Mouse (Mus musculus) heart, embryonic 13.5 days (tissue): ENCODE results near the gene Sult2b1. TPM values are rescaled to one million over a fixed set of nuclear protein-coding genes. Genes with fewer than 3 reads are reported as not detected.
A peak's percentile ranks its signal among the peaks of the same experiment; 100 is the strongest.

Source experiments
- ATAC-seq: fragments of 200-750 bp; cut with Nextera tagmentation; 2 replicates; pipeline ENCODE4 v1.8.0; 2017; ENCODE audit warnings: moderate TSS enrichment; ENCODE audit not compliant: insufficient number of reproducible peaks, low FRiP score, low TSS enrichment; ENCODE audit errors: extremely low read depth
- H3K27ac ChIP-seq: fragments of 300-500 bp; sonication (generic); replicated peaks from 2 replicates; pipeline ENCODE4 v1.5.1; 2015; ENCODE audit warnings: moderate library complexity, mild to moderate bottlenecking, inconsistent platforms
- H3K27me3 ChIP-seq: fragments of 300-500 bp; sonication (generic); replicated peaks from 2 replicates; pipeline ENCODE4 v1.6.1; 2015; ENCODE audit warnings: mild to moderate bottlenecking, inconsistent platforms
- H3K36me3 ChIP-seq: fragments of 300-500 bp; sonication (generic); 2 replicates; pipeline ENCODE4 v1.6.1; 2015; ENCODE audit warnings: mild to moderate bottlenecking, inconsistent platforms
- H3K4me1 ChIP-seq: fragments of 300-500 bp; sonication (generic); 2 replicates; pipeline ENCODE4 v1.6.1; 2015; ENCODE audit warnings: inconsistent platforms
- H3K4me2 ChIP-seq: fragments of 300-500 bp; sonication (generic); 2 replicates; pipeline ENCODE4 v1.6.1; 2015; ENCODE audit warnings: inconsistent platforms, mild to moderate bottlenecking, moderate library complexity
- H3K4me3 ChIP-seq: fragments of 300-500 bp; sonication (generic); 2 replicates; pipeline ENCODE4 v1.5.1; 2015; ENCODE audit warnings: moderate library complexity, mild to moderate bottlenecking, inconsistent platforms
- H3K9ac ChIP-seq: fragments of 300-500 bp; sonication (generic); 2 replicates; pipeline ENCODE4 v1.6.1; 2015; ENCODE audit warnings: inconsistent platforms, mild to moderate bottlenecking, moderate library complexity
- H3K9me3 ChIP-seq: fragments of 300-500 bp; sonication (generic); 2 replicates; pipeline ENCODE4 v1.6.1; 2016; ENCODE audit warnings: inconsistent platforms
- WGBS: fragments of 180-500 bp; shearing (Covaris S2); methylation state at CpG from one replicate; pipeline ENCODE4 v1.1.7; 2015; ENCODE audit warnings: mixed read lengths; 5-methylcytosine and 5-hydroxymethylcytosine counted together
- polyA plus RNA-seq: library from polyadenylated mRNA; unstranded; fragments of >200 nt; fragmentation: Nextera tagmentation; extraction: Ambion mirVana; gene quantifications from 2 replicates; pipeline ENCODE4 v1.2.1, GENCODE M21; 2015

The Sult2b1 gene
- polyA plus RNA-seq, 1 experiment from 2014 or later: 0.24 TPM

- H3K9me3 ChIP-seq: no peaks in the 10 kb centered on the region
- peaks cover 41% of the 10 kb centered on the region for H3K36me3 ChIP-seq
- H3K9ac ChIP-seq: no peak overlapping the region
- no peak for ATAC-seq
- no peak overlapping the region for H3K4me3 ChIP-seq
- WGBS: 43% methylated on average over 6 of the region's 6 CpGs
- H3K27ac ChIP-seq: no peak overlapping the region
- H3K4me1 ChIP-seq: peaks cover 46% of the 10 kb centered on the region
- no peak overlapping the region for H3K4me2 ChIP-seq
- no peaks in the 10 kb centered on the region for H3K27me3 ChIP-seq
These were observed 75.4 kb downstream of the Sult2b1 start for GRCm38 (mm10) chr7:45709036-45709435.

GRCm38 (mm10) chr7:45708221-45708761, 76.2 kb downstream of the Sult2b1 start:
- Histone ChIP-seq H3K9ac (peak overlapping the region; percentile 60), H3K4me1 (peaks cover 52% of the 10 kb centered on the region), H3K36me3 (peaks cover 38% of the 10 kb centered on the region), H3K4me3 (peak overlapping the region; percentile 82), H3K27ac (0 out of 2 replicates have a peak overlapping the region, but pooled peaks have one; percentile 92), H3K4me2 (peak overlapping the region; percentile 99), H3K27me3 (no peaks in the 10 kb centered on the region), H3K9me3 (no peaks in the 10 kb centered on the region)
- ATAC-seq: no peak
- WGBS: 43% methylated on average over 13 of the region's 13 CpGs

- peaks cover 53% of the 10 kb centered on the region for H3K4me1 ChIP-seq
- H3K9me3 ChIP-seq: no peaks in the 10 kb centered on the region
- 0 out of 2 replicates have a peak, but pooled peaks have one; percentile 20 for ATAC-seq
- H3K27me3 ChIP-seq: no peaks in the 10 kb centered on the region
- H3K4me2 ChIP-seq: peak overlapping the region; percentile 99
- H3K27ac ChIP-seq: peak overlapping the region; percentile 92
- H3K4me3 ChIP-seq: peak overlapping the region; percentile 82
- WGBS: under 1% methylated on average over 27 of the region's 27 CpGs
- H3K36me3 ChIP-seq: peaks cover 30% of the 10 kb centered on the region
- peak overlapping the region; percentile 91 for H3K9ac ChIP-seq
These were observed 77.0 kb downstream of the Sult2b1 start for GRCm38 (mm10) chr7:45707375-45707967.

- WGBS: 1% methylated on average over 44 of the region's 45 CpGs
- H3K4me1 ChIP-seq: peaks cover 53% of the 10 kb centered on the region
- peak overlapping the region; percentile 91 for H3K9ac ChIP-seq
- H3K9me3 ChIP-seq: no peaks in the 10 kb centered on the region
- peak overlapping the region; percentile 99 for H3K4me2 ChIP-seq
- no peaks in the 10 kb centered on the region for H3K27me3 ChIP-seq
- H3K4me3 ChIP-seq: peak overlapping the region; percentile 82
- peaks cover 23% of the 10 kb centered on the region for H3K36me3 ChIP-seq
- H3K27ac ChIP-seq: peak overlapping the region; percentile 92
- no peak for ATAC-seq
These were observed 77.7 kb downstream of the Sult2b1 start for GRCm38 (mm10) chr7:45706721-45707241.

- peaks cover 9% of the 10 kb centered on the region for H3K27me3 ChIP-seq
- H3K9ac ChIP-seq: peak overlapping the region; percentile 91
- ATAC-seq: peak; percentile 11; the same call in 1 of the 2 replicates
- peak overlapping the region; percentile 99 for H3K4me2 ChIP-seq
- peak overlapping the region; percentile 82 for H3K4me3 ChIP-seq
- peaks cover 60% of the 10 kb centered on the region for H3K4me1 ChIP-seq
- WGBS: 0% methylated on average over 7 of the region's 7 CpGs
- H3K27ac ChIP-seq: peak overlapping the region; percentile 92
- peaks cover 14% of the 10 kb centered on the region for H3K36me3 ChIP-seq
- no peaks in the 10 kb centered on the region for H3K9me3 ChIP-seq
These were observed 78.6 kb downstream of the Sult2b1 start for GRCm38 (mm10) chr7:45705873-45706281.

GRCm38 (mm10) chr7:45705443-45705864, 79.0 kb downstream of the Sult2b1 start:
- Histone ChIP-seq H3K4me2 (peak overlapping the region; percentile 99), H3K4me3 (peak overlapping the region; percentile 82), H3K27ac (peak overlapping the region; percentile 92), H3K36me3 (peaks cover 10% of the 10 kb centered on the region), H3K9ac (peak overlapping the region; percentile 91), H3K9me3 (no peaks in the 10 kb centered on the region), H3K4me1 (peaks cover 64% of the 10 kb centered on the region), H3K27me3 (peaks cover 12% of the 10 kb centered on the region)
- WGBS: under 1% methylated on average over 21 of the region's 21 CpGs
- no peak for ATAC-seq

GRCm38 (mm10) chr7:45704730-45705442, 79.6 kb downstream of the Sult2b1 start, which contains the start of gene Dbp:
Dbp (plus strand) TSS chr7:45705088.
- under 1% methylated on average over 36 of the region's 36 CpGs for WGBS
- Histone ChIP-seq H3K27me3 (peaks cover 18% of the 10 kb centered on the region), H3K4me2 (peak within 1 kb of the TSS; percentile 99), H3K4me1 (peaks cover 69% of the 10 kb centered on the region), H3K27ac (peak within 1 kb of the TSS; percentile 92), H3K9ac (peak within 1 kb of the TSS; percentile 91), H3K4me3 (peak within 1 kb of the TSS; percentile 82), H3K36me3 (peaks cover 4% of the 10 kb centered on the region), H3K9me3 (no peaks in the 10 kb centered on the region)
- peak; percentile 79 for ATAC-seq

- WGBS: under 1% methylated on average over 13 of the region's 13 CpGs
- H3K9ac ChIP-seq: peak overlapping the region; percentile 83
- H3K9me3 ChIP-seq: no peaks in the 10 kb centered on the region
- peaks cover 25% of the 10 kb centered on the region for H3K27me3 ChIP-seq
- no peaks in the 10 kb centered on the region for H3K36me3 ChIP-seq
- H3K4me1 ChIP-seq: peaks cover 73% of the 10 kb centered on the region
- peak overlapping the region; percentile 86 for H3K27ac ChIP-seq
- peak overlapping the region; percentile 82 for H3K4me3 ChIP-seq
- ATAC-seq: 0 out of 2 replicates have a peak, but pooled peaks have one; percentile 6
- peak overlapping the region; percentile 99 for H3K4me2 ChIP-seq
These were observed 80.4 kb downstream of the Sult2b1 start for GRCm38 (mm10) chr7:45704046-45704559.

GRCm38 (mm10) chr7:45703521-45704033, 80.9 kb downstream of the Sult2b1 start:
- Histone ChIP-seq H3K4me1 (peaks cover 68% of the 10 kb centered on the region), H3K9ac (peak overlapping the region; percentile 83), H3K9me3 (no peaks in the 10 kb centered on the region), H3K27ac (peak overlapping the region; percentile 86), H3K27me3 (peaks cover 31% of the 10 kb centered on the region), H3K36me3 (no peaks in the 10 kb centered on the region), H3K4me3 (peak overlapping the region; percentile 82), H3K4me2 (peak overlapping the region; percentile 99)
- ATAC-seq: no peak
- WGBS: 40% methylated on average over 12 of the region's 12 CpGs

- H3K4me1 ChIP-seq: peaks cover 62% of the 10 kb centered on the region
- H3K27ac ChIP-seq: no peak overlapping the region
- no peak overlapping the region for H3K4me3 ChIP-seq
- H3K36me3 ChIP-seq: no peaks in the 10 kb centered on the region
- peak overlapping the region; percentile 83; the same call in 1 of the 2 replicates for H3K9ac ChIP-seq
- H3K9me3 ChIP-seq: no peaks in the 10 kb centered on the region
- ATAC-seq: no peak
- 86% methylated on average over 17 of the region's 17 CpGs for WGBS
- peak overlapping the region; percentile 99; the same call in 1 of the 2 replicates for H3K4me2 ChIP-seq
- peaks cover 37% of the 10 kb centered on the region for H3K27me3 ChIP-seq
These were observed 81.5 kb downstream of the Sult2b1 start for GRCm38 (mm10) chr7:45702809-45703520.
